Mouse (Mus musculus) adrenal gland, adult 18-20 months (tissue): Measurements from ENCODE around the gene Prkar2b. TPM values are rescaled to one million over a fixed set of nuclear protein-coding genes. Genes with fewer than 3 reads are reported as not detected.
A peak's percentile ranks its signal among the peaks of the same experiment; 100 is the strongest.

Source experiments
- DNase-seq, 2 experiments: peaks; one replicate each; pipeline ENCODE4 v3.0.0; 2021 to 2022; ENCODE audit warnings: low spot score in 2 of 2
- long read RNA-seq, 2 experiments: library from polyadenylated mRNA; stranded (forward); transcript quantifications; one replicate each; pipeline ENCODE4 v2.0.0; 2021
- total RNA-seq, 2 experiments: library from RNA; stranded (reverse); gene quantifications; 1 replicate in 1 of 2; 2 replicates in 1 of 2; pipeline ENCODE4 v1.2.3; 2021

Prkar2b gene
- 100 to 1,000 TPM; 364 to 573 TPM for total RNA-seq
- long read RNA-seq, experiment 1, transcript Prkar2b-201 (12 exons, 1,657 nt): minor isoform, 40 of 618 reads
- long read RNA-seq, experiment 1, transcript Prkar2b-202 (11 exons, 3,378 nt): major isoform, 513 of 618 reads
- long read RNA-seq, experiment 1, partial matches to known transcripts: 16 of 618 reads
- long read RNA-seq, experiment 1, other reads (novel, unspliced or antisense): 49 of 618 reads
- long read RNA-seq, experiment 2, transcript Prkar2b-201 (12 exons, 1,657 nt): minor isoform, 63 of 1,281 reads
- long read RNA-seq, experiment 2, transcript Prkar2b-202 (11 exons, 3,378 nt): major isoform, 1,077 of 1,281 reads
- long read RNA-seq, experiment 2, partial matches to known transcripts: 75 of 1,281 reads
- long read RNA-seq, experiment 2, other reads (novel, unspliced or antisense): 65 of 1,281 reads

DNA sequence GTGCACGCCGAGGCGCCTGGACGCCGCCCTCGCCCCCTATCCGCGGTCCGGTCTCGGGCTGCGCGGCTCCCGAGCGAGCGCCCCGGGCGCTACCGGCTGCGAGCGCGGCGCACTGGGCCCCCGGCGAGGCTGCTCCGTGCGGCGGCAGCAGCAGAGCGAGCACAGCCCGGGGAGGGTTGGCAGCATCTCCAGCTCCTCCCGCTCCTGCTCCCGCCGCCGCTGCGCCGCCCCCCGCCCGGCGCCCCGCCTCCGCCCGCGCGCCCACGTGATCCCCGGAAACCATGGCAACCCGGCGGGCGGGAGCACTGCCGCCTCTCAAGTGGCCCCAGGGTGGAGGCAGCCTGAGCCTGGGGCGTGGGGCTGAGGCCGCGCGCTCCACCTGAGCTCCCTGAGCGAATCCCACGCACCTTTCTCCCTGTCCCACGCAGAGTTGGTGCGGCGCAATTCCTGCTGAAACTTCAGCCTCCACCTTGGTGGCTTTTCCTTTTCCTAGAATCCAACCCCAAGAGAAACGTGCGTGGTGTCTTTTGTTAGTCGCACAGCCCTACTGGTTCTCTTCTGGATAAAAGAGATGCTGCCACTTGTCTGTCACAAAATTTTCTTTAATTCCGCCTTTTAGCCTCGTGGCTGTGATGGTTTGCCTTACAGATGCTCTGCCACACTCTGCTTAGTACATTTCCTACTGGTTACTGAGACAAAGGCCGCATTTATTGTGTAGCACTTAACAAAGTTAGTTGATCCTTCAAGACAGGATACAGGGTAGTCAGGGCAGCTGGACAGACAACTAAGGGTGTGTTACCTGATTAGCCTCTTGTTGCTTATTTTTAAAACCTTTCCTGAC is at the start of gene Prkar2b:
TSS of gene Prkar2b (minus strand) at position 207 of the 841 bp plus-strand sequence.
- peak; percentile 95 for DNase-seq

DNA sequence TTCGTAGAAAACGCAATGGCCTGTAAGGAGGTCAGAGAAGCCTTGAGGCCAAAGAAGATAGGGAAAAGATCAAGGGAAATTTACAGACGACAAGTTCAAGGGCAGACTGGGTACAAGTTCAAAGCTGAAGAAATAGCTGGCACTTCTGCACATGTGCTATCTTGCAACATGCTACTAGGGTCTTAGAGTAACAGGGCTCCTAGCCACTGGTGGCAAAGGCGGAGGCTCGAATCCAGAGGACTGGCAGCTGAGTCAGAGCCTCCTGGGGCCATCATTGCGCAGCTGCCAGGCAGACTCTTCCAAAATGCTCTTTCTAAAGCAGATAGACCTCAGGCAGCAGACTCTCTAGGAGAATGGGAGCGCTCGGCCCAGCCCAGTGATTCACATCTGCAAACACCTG is 48.1 kb upstream of the Prkar2b start:
- DNase-seq: peak; percentile 48 to 55

DNA sequence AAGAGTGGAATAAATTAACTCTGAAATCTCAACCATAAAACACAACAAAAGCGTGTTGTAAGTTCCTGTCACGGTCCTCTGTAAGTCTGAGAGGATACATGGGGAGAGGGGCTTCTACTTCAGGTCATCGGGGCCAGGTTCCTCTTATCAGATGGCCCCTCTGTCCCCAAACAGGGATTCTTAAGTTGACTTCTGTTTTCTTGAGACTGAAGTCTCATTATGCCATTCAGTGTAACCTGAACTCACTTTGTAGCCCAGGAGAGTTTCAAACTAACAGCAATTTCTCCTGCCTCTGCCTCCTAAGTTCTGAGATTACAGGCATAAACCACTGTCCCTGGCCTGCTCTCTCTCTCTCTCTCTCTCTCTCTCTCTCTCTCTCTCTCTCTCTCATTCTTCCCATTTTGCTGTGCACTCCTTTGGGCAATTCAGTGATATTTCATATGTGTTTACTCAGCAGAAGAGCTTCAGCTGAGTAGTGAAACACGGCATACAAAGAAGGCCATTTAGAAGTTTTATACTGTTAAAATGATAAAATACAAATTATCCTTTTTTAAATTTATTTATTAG is 43.9 kb upstream of the Prkar2b start:
- DNase-seq: no peak

DNA sequence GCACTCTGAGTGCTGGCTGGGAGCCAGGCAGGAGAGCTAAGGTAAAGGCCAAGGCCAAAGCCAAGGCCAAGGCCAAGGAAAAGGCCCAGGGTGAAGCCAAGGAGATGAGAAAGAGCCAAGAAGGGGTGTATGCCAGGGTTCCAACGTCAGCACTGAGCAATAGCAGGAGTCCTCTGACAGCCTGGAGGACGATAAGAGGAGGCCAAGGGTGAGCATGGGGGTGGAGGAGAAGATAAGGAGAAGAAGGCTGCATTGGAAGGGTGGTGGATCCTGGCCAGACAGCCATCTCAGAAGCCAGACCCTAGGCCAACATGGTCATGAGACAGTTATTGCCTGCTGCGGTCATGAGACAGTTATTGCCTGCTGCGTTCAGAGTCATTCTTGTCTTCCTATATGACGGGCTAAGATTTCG is 43.4 kb upstream of the Prkar2b start:
- peak; percentile 19 to 38 for DNase-seq

DNA sequence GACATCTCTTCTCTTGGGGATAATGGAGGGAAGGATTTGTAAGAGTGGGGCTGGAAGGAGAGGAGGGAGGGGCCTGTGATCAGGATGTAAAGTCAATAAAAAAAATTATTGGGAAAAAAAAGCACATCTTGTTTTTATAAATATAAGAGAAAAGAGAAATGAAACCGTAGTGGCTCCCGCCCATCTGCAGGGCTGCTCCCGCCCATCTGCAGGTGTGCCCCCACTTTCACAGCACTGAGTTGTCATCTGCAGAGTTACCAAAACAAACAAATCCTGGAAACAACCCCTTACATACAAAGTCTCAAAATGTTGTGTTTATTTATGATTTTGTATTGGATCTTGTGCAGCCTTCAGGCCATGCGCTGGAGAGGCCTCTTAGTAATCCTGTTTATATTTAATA is 40.2 kb upstream of the Prkar2b start:
- DNase-seq: no peak

DNA sequence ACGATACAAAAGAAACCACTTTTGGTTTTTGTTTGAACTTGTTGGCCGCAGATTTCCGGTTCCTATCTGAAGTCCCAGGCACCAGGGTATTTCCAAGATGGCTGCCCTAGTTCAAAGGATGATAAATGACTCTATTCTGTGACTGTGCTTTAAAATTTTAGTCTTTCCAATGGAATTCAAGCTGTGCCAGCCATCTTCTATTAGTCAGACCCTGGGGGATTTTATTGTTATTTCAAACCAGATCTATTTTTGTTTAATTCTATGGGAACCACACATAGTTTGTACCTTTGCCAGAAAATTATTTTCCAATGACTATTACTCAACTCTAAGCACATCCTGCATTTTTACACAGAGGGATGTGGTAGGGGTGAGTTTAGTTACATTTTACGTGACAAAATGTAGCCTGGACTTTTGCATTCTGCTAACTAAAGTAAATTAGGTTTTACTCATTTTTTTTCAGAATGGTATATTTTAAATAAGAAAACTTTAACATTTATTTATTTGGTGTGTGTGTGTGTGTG is 38.6 kb upstream of the Prkar2b start:
- DNase-seq: no peak

DNA sequence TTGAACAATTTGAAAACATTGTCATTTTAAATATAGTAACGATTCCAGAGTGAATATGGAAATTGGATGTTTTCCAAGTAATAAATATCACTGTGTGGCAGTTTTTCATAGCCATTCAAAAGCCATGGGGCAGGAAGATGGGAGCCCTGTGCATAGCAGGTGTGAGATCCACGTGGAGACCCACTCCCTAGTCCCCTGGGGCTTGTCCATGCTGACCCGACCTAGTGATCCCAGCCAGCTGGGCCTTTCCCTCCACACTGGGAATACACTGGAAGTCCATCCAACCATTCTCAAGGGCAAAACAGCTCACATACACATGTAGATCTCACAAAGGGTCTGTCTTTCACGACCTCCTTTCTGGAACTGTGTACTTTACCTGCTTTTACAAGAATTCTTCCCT is 37.5 kb upstream of the Prkar2b start:
- no peak for DNase-seq

DNA sequence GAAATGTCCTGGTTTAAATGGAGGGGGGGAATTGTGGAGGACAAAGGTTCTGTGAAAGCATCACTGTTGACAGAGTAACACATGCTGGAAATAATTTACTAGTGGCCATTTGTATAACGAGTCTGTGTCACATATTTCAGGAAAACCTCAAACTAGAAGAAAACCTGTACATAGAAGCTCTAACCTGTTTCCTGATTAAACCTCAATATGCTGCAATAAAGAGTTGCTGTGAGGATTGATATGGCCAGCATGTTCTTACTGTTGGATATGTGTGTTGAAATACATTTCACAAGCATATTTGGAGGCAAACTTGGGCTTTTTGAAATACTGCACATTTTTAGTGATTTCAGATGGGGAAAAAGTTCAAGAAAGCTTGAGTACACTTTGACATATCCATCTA is 36.0 kb upstream of the Prkar2b start:
- no peak for DNase-seq

DNA sequence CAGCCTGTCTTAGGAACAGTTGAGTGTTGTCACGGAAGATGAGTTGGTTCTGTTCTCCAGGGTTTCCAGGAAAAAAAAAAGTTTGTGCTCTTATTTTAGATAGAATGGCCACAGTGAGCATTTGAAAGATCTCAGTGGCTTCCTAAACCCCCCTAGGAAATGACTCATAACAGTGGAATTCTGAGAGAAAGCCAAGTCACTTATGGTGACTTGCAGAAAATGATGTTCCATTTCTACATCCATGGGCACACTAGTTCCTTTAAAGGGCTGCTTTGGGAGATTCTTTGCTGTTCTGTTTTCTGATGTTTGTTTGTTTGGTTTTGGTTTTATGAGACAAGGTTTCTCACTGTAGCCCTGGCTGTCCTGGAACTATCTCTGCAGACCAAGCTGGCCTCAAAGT is 34.1 kb upstream of the Prkar2b start:
- no peak for DNase-seq

DNA sequence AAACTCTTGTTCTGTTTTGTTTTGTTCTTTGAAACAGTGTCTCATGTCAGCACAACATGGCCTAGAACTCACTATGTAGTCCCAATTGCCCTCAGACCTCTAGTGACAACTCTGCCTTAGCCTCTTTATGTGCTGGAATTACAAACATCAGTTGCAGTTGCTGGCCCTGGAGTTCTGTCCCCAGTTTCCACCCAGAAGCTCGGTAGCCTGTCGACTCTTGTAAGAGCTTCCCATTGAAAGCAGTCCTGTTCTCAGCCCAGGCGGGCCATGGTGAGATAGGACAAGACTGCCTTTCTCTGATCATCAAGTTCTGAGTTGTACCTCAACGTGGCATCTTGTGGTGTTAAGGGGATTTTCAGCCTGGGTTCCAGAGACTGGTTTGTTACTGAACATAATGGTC is 31.4 kb upstream of the Prkar2b start:
- DNase-seq: no peak

DNA sequence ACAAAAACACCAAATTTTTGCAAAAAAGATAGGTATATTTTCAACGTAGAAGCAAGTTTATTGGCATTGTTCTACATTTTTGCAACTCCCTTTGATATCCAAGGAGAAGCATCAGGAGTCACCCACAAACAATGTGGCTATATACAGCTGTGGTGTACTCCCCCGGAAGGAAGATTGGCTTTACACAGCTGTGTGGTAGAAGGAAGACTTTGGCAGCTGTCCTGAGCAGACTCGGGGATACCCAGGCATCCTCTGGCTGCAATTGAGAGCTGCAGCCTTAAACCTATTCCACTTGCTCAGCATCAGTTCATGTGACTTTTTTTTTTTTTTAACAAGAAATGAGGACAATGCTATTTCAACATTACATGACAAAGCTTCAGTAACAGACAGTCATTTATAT is 27.5 kb upstream of the Prkar2b start:
- no peak for DNase-seq

DNA sequence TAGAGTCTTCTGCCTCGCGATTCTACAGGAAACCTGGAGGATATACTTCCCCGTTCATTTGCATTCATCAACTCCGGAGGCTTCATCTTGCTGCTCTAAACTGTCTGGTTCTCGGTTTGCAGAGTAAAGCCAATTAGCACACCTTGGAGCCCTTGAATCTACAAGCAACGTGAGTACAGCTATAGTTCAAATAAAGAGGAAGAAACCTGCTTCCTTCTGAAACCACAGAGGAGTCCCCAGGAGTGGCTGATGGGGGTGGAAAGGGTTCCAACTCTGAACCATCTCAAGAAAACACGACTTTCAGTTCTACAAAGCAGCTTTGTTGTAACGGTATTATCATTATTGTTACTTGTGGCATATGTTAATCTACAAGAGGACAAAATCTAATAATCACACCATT is 26.2 kb upstream of the Prkar2b start:
- DNase-seq: no peak

DNA sequence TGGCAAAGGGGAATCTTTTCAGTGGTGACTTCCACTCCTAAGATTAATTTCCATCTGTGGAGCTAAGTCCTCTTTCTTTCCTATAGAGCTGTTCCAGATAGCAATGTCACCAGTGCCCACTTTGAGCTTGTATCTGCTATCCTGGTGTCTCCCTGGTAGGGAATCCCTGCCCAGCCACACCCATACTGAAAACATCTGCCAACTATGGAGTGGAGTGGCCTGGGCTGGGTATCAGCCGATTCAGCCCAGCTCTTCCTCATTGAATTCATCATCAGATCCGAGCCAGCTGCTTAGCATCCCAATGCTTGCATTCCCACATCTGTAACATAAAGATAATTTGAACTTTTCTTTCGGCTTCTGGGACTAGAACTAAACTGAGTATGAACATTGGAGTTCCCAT is 25.8 kb upstream of the Prkar2b start:
- no peak for DNase-seq

DNA sequence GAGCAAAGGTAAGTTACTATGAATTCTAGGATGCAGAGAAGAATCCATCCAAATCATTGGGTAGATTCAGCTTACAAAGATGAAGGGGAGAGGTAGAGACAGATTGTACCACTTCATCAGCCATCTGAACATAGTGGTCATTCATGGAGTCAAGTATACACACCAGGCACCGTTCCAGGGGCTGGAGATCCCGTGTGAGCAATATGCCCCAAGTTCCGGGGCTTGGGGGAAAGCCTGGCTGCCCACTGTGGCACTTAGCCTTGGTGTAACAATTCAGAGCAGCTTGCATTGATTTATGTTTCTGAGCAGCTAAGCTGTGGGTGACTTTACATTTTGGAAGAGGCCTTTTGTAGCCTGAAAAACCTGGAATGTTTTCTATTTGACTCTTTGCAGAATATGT is 24.8 kb upstream of the Prkar2b start:
- DNase-seq: no peak

DNA sequence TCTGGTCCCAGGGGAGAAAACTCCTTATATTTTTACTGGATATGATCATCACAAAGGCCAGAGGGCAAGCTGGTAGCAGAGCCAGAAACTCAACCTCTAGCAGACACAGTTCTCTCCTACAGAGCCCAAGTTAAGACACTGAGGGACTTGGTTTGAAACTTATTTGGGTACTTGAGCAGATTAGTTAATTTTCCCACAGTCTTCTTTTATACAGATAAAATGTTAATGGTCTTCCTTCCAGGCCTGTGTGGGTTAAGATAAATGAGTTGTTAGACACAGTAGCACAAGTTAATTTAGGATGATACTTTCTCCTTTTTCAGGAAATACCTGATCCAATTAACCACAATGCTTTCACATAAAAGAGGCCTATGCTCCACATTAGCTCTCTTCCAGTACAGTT is 24.1 kb upstream of the Prkar2b start:
- DNase-seq: no peak

DNA sequence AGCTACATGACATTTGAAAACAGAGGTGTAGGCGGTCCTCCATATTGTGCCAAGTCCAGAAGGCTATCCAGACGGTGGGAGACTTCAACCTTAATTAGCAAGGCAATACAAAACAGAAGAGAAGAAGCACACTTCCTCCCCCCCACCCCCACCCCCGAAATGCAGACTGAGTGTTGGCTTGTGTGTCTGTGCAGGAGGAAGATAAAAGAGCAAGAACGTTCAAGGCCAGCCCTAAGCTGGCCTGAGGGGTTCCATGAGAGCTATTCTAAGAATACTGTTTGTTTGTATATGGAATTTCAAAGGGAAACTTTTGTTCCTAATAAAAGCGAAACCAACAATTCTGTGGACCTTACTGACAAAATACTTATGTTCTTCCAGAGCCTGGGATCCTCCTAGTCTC is 23.5 kb upstream of the Prkar2b start:
- DNase-seq: no peak

DNA sequence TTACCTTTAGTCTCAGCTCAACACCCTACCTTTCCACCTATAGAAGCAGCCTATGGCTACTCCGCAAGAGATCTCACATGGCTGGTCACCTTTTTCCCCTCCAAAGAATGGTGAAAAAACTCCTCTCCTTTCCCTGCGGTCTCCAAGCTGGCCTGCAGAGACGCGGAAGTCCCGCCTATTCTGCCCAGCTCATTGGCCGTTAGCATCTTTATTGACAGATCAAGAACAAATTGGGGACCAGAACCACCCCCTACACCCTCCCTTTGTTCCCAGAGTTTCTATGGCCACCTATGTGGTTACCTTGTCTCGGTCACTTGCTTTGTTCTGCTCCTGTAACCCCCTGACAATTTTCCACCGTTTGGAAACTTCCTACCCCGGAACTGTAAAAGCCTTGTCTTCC is 19.6 kb upstream of the Prkar2b start:
- DNase-seq: no peak

DNA sequence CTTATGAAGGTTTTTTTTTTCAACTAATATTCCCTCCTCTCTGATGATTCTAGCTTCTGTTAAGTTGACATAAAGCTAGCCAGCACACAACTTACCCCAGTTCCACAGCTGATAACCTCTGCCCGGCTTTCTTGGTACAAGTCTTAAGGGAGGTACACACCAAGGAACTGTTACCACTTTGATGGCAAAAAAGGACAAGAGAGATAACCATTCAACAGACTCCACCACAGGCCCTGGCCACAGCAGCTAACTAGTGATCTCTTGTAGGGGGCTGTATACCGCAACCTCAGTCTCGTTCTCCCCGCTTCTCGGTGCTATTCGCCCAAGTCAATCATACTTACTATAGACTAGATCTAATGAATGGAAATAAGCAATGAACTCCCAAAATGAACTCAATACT is 16.3 kb upstream of the Prkar2b start:
- no peak for DNase-seq

DNA sequence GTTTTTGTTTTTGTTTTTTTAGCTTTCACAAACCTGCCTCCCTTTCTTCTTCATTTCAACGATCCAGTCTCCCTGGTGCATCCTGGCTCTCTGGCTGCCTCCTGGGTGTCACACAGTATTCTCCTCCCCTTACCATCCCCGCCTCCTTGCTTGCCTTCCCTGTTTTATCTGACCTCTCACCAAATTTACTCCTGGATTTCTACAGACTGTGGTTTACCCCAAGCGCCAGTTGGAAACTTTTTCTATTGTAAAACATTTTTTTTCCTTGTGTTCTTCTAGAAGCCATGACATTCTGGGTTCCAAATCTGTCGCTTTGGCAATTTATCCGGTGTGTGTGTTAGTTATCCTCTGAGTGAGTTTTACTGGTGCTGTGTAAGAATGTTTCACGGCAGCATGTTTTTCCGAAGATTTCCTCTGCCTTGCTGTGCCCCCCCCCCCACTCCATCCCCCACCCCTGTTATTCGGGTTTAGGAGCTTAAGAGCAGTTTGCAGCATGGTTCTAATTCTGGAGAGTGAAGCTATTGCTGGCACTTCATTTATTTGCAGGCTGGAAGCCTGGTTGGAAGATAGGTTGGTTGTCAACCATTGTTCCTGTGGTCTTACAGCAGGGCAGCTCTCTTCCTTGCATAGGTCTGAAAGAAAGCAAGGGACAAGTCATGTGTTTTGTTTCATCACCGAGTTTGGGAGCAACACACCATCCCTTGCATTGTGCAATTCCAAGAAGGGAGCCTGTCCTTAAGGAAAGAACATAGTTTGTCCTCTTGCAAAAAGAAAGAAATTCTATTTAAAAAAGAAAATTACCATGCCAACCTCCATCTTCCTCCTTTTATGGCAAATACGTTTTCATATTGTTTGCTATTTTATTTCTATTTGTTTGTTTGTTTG is 15.0 kb upstream of the Prkar2b start:
- DNase-seq: no peak

DNA sequence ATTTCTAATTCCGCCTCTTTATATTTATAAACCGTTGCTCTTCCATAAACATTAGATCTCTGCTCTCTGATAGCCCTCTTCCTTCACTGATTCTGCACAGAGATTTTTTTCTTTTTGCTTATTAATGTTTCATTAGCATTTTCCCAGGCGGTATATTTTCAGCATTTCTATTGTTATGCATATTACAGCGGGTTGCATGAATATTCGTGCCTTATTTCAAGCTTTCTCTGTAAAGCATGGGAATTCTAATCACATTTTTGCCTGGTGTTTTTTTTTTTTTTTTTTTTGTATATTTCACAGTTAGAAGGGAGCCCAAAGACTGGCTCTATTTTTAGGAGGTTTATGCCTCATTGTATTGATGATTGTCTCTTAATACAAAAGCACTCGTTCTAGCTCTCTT is 13.2 kb upstream of the Prkar2b start:
- no peak for DNase-seq

DNA sequence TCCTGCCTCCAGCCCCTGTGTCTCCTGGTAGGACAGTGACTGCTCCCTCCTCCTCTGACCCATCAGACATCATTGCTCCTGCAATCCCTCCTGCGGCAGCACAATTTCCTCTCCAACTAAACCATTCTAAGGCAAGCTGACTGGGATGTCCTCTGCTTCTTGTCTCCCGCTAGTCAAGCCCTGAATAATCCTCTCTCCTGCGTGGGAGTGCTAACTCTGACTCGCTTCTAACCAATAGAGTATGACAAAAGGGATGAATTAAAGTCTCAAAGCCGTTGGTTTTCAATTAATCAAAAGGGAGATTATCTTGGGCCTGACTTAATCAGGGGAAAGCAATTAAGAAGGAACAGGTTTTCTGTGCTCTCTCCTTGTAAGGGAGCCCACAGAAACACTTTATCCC is 4.9 kb upstream of the Prkar2b start:
- DNase-seq: no peak
